Mouse (Mus musculus): ENCODE data around the gene Sec1.

Gene Sec1

GRCm38 (mm10) chr7:45717918-45718297 lies 23.7 kb upstream of the Sec1 start, which contains the start of gene Sphk2:
Sphk2 (minus strand) TSS chr7:45718002.
- peak; percentile 99 to 100 for DNase-seq (ENCODE audit: low spot score in 2 of 2)

- no peak for DNase-seq (ENCODE audit: low spot score in 2 of 2)
Observed at GRCm38 (mm10) chr7:45716952-45717917, 23.0 kb upstream of the Sec1 start.

- DNase-seq (ENCODE audit: low spot score in 2 of 2) = no peak
Observed at GRCm38 (mm10) chr7:45716460-45716857, 22.3 kb upstream of the Sec1 start.

GRCm38 (mm10) chr7:45715741-45716459 lies 21.7 kb upstream of the Sec1 start:
- DNase-seq (ENCODE audit: low spot score in 2 of 2) = no peak

GRCm38 (mm10) chr7:45715090-45715708 lies 21.0 kb upstream of the Sec1 start, which contains the start of gene Rpl18:
Rpl18 (plus strand) TSS chr7:45715457.
- peak; percentile 98 to 99 for DNase-seq (ENCODE audit: low spot score in 2 of 2)

GRCm38 (mm10) chr7:45714630-45715089 lies 20.5 kb upstream of the Sec1 start:
- no peak for DNase-seq (ENCODE audit: low spot score in 2 of 2)

GRCm38 (mm10) chr7:45713881-45714520 lies 19.8 kb upstream of the Sec1 start:
- no peak for DNase-seq (ENCODE audit: low spot score in 2 of 2)

GRCm38 (mm10) chr7:45713396-45713795 lies 19.2 kb upstream of the Sec1 start:
- DNase-seq (ENCODE audit: low spot score in 2 of 2) = no peak

GRCm38 (mm10) chr7:45712022-45712757 lies 18.0 kb upstream of the Sec1 start:
- DNase-seq (ENCODE audit: low spot score in 2 of 2) = no peak

GRCm38 (mm10) chr7:45711316-45712021 lies 17.3 kb upstream of the Sec1 start:
- no peak for DNase-seq (ENCODE audit: low spot score in 2 of 2)

- DNase-seq (ENCODE audit: low spot score in 2 of 2) = no peak
Observed at GRCm38 (mm10) chr7:45710477-45711191, 16.4 kb upstream of the Sec1 start.

GRCm38 (mm10) chr7:45709677-45710355 lies 15.6 kb upstream of the Sec1 start:
- no peak for DNase-seq (ENCODE audit: low spot score in 2 of 2)

- no peak for DNase-seq (ENCODE audit: low spot score in 2 of 2)
Observed at GRCm38 (mm10) chr7:45709036-45709435, 14.8 kb upstream of the Sec1 start.

- no peak for DNase-seq (ENCODE audit: low spot score in 2 of 2)
Observed at GRCm38 (mm10) chr7:45708221-45708761, 14.1 kb upstream of the Sec1 start.

- DNase-seq (ENCODE audit: low spot score in 2 of 2) = peak; percentile 93 to 97
Observed at GRCm38 (mm10) chr7:45707375-45707967, 13.3 kb upstream of the Sec1 start.

- peak; percentile 75 to 83 for DNase-seq (ENCODE audit: low spot score in 2 of 2)
Observed at GRCm38 (mm10) chr7:45706721-45707241, 12.6 kb upstream of the Sec1 start.

GRCm38 (mm10) chr7:45705873-45706281 lies 11.7 kb upstream of the Sec1 start:
- peak; percentile 70 to 84 for DNase-seq (ENCODE audit: low spot score in 2 of 2)

GRCm38 (mm10) chr7:45705443-45705864 lies 11.3 kb upstream of the Sec1 start:
- no peak for DNase-seq (ENCODE audit: low spot score in 2 of 2)
